Mouse (Mus musculus) neural tube, embryonic 11.5 days (tissue): ENCODE measurements at regions not wholly inside any gene's neighbourhood (a gene's known extent, or its start where the extent isn't known, plus 50 kb on each side); places are given as distances from the start of the nearest gene placed in this dataset.

Experiments used
- ATAC-seq: fragments of 200-750 bp; cut with Nextera tagmentation; 2 replicates; pipeline ENCODE4 v1.8.0; 2017; ENCODE audit warnings: moderate number of reproducible peaks, mild to moderate bottlenecking, moderate TSS enrichment, moderate library complexity; ENCODE audit not compliant: insufficient read depth, low FRiP score, low TSS enrichment
- DNase-seq: peaks from one replicate; pipeline ENCODE4 v3.0.0-alpha.2; 2015; ENCODE audit warnings: low spot score
- H3K27ac ChIP-seq: fragments of 300-500 bp; sonication (generic); 2 replicates; pipeline ENCODE4 v1.5.1; 2014; ENCODE audit warnings: low read depth, mild to moderate bottlenecking, low read length
- H3K27me3 ChIP-seq: fragments of 300-500 bp; sonication (generic); 2 replicates; pipeline ENCODE4 v1.6.1; 2014; ENCODE audit warnings: mild to moderate bottlenecking, low read length, mixed read lengths; ENCODE audit not compliant: control insufficient read depth, insufficient read depth
- H3K36me3 ChIP-seq: fragments of 300-500 bp; sonication (generic); 2 replicates; pipeline ENCODE4 v1.6.1; 2014; ENCODE audit warnings: mild to moderate bottlenecking, low read length, moderate library complexity, mixed read lengths; ENCODE audit not compliant: control insufficient read depth, insufficient read depth
- H3K4me1 ChIP-seq: fragments of 300-500 bp; sonication (generic); 2 replicates; pipeline ENCODE4 v1.6.1; 2014; ENCODE audit warnings: low read length, mixed read lengths; ENCODE audit not compliant: control insufficient read depth, insufficient read depth
- H3K4me2 ChIP-seq: fragments of 300-500 bp; sonication (generic); 2 replicates; pipeline ENCODE4 v1.6.1; 2014; ENCODE audit warnings: low read depth, mild to moderate bottlenecking, moderate library complexity
- H3K4me3 ChIP-seq: fragments of 300-500 bp; sonication (generic); 2 replicates; pipeline ENCODE4 v1.5.1; 2014; ENCODE audit warnings: low read depth, low read length
- H3K9ac ChIP-seq: fragments of 300-500 bp; sonication (generic); 2 replicates; pipeline ENCODE4 v1.6.1; 2014; ENCODE audit warnings: mild to moderate bottlenecking, low read length
- H3K9me3 ChIP-seq: fragments of 300-500 bp; sonication (generic); 2 replicates; pipeline ENCODE4 v1.6.1; 2016; ENCODE audit warnings: low read length; ENCODE audit not compliant: control insufficient read depth
- WGBS: fragments of 180-500 bp; shearing (Covaris S2); extraction: QIAGEN DNeasy Blood & Tissue Kit; methylation state at CpG from one replicate; pipeline ENCODE4 v1.1.7; 2014; 5-methylcytosine and 5-hydroxymethylcytosine counted together

GRCm38 (mm10) chr14:109941162-109941561 is 813.8 kb downstream of the Slitrk6 start:
- Histone ChIP-seq H3K36me3 (no peaks in the 10 kb centered on the region), H3K9ac (no peak overlapping the region), H3K4me3 (no peak overlapping the region), H3K9me3 (no peaks in the 10 kb centered on the region), H3K4me1 (no peaks in the 10 kb centered on the region), H3K27ac (no peak overlapping the region), H3K4me2 (no peak overlapping the region), H3K27me3 (no peaks in the 10 kb centered on the region)
- ATAC-seq (no peak), DNase-seq (no peak)
- 96% methylated on average over 1 of the region's 1 CpGs for WGBS

- WGBS, result 91% methylated on average over 6 of the region's 6 CpGs
- ATAC-seq, result no peak
Observed at GRCm38 (mm10) chr14:109937432-109937831, 817.5 kb downstream of the Slitrk6 start.

GRCm38 (mm10) chr14:109928977-109929376 is 826.0 kb downstream of the Slitrk6 start:
- WGBS, result 91% methylated on average over 7 of the region's 7 CpGs
- no peak for ATAC-seq
- H3K9ac ChIP-seq, result no peak overlapping the region

More at GRCm38 (mm10) chr14:109937432-109937831, 817.5 kb downstream of the Slitrk6 start:
- no peak overlapping the region for H3K27ac ChIP-seq
- no peaks in the 10 kb centered on the region for H3K27me3 ChIP-seq
- no peak overlapping the region for H3K4me2 ChIP-seq
- no peaks in the 10 kb centered on the region for H3K4me1 ChIP-seq
- no peak for DNase-seq
- H3K4me3 ChIP-seq, result no peak overlapping the region
- no peaks in the 10 kb centered on the region for H3K9me3 ChIP-seq
- H3K9ac ChIP-seq, result no peak overlapping the region
- no peaks in the 10 kb centered on the region for H3K36me3 ChIP-seq

GRCm38 (mm10) chr14:109891896-109892165 is 863.1 kb downstream of the Slitrk6 start:
- ATAC-seq (no peak), DNase-seq (no peak)
- Histone ChIP-seq H3K27me3 (no peaks in the 10 kb centered on the region), H3K9me3 (no peaks in the 10 kb centered on the region), H3K4me2 (no peak overlapping the region), H3K36me3 (no peaks in the 10 kb centered on the region), H3K27ac (no peak overlapping the region), H3K4me3 (no peak overlapping the region), H3K9ac (no peak overlapping the region), H3K4me1 (no peaks in the 10 kb centered on the region)
- 92% methylated on average over 2 of the region's 2 CpGs for WGBS

More at GRCm38 (mm10) chr14:109928977-109929376, 826.0 kb downstream of the Slitrk6 start:
- H3K27ac ChIP-seq, result no peak overlapping the region
- DNase-seq, result no peak
- no peak overlapping the region for H3K4me2 ChIP-seq
- H3K9me3 ChIP-seq, result no peaks in the 10 kb centered on the region
- no peaks in the 10 kb centered on the region for H3K4me1 ChIP-seq
- H3K27me3 ChIP-seq, result no peaks in the 10 kb centered on the region
- H3K4me3 ChIP-seq, result no peak overlapping the region
- no peaks in the 10 kb centered on the region for H3K36me3 ChIP-seq

- Histone ChIP-seq H3K4me3 (no peak overlapping the region), H3K4me1 (no peaks in the 10 kb centered on the region), H3K27ac (no peak overlapping the region), H3K9me3 (no peaks in the 10 kb centered on the region), H3K36me3 (no peaks in the 10 kb centered on the region), H3K9ac (no peak overlapping the region), H3K27me3 (no peaks in the 10 kb centered on the region), H3K4me2 (no peak overlapping the region)
- ATAC-seq (peak; percentile 58), DNase-seq (no peak)
- WGBS, result 84% methylated on average over 3 of the region's 3 CpGs
Observed at GRCm38 (mm10) chr14:109891151-109891895, 863.6 kb downstream of the Slitrk6 start.

GRCm38 (mm10) chr14:109876950-109877663 is 877.8 kb downstream of the Slitrk6 start:
- Histone ChIP-seq H3K27ac (no peak overlapping the region), H3K4me3 (no peak overlapping the region), H3K9ac (no peak overlapping the region), H3K36me3 (no peaks in the 10 kb centered on the region), H3K4me1 (no peaks in the 10 kb centered on the region), H3K9me3 (no peaks in the 10 kb centered on the region), H3K27me3 (no peaks in the 10 kb centered on the region), H3K4me2 (no peak overlapping the region)
- DNase-seq, result no peak
- 39% methylated on average over 1 of the region's 1 CpGs for WGBS
- no peak for ATAC-seq

GRCm38 (mm10) chr14:109874230-109874629 is 880.7 kb downstream of the Slitrk6 start:
- H3K9ac ChIP-seq, result no peak overlapping the region
- peak; percentile 43; the same call in 1 of the 2 replicates for ATAC-seq
- DNase-seq, result peak; percentile 60
- no peaks in the 10 kb centered on the region for H3K9me3 ChIP-seq
- no peaks in the 10 kb centered on the region for H3K4me1 ChIP-seq
- no peak overlapping the region for H3K4me2 ChIP-seq
- WGBS, result 12% methylated on average over 1 of the region's 1 CpGs
- no peaks in the 10 kb centered on the region for H3K36me3 ChIP-seq
- no peak overlapping the region for H3K4me3 ChIP-seq
- no peaks in the 10 kb centered on the region for H3K27me3 ChIP-seq
- H3K27ac ChIP-seq, result no peak overlapping the region

- no peak overlapping the region for H3K27ac ChIP-seq
- no peaks in the 10 kb centered on the region for H3K36me3 ChIP-seq
- ATAC-seq (peak; percentile 56), DNase-seq (no peak)
- H3K4me1 ChIP-seq, result no peaks in the 10 kb centered on the region
- no peak overlapping the region for H3K4me3 ChIP-seq
- no peaks in the 10 kb centered on the region for H3K9me3 ChIP-seq
- no peak overlapping the region for H3K4me2 ChIP-seq
- H3K27me3 ChIP-seq, result no peaks in the 10 kb centered on the region
- WGBS, result 52% methylated on average over 6 of the region's 6 CpGs
- no peak overlapping the region for H3K9ac ChIP-seq
Observed at GRCm38 (mm10) chr14:109840354-109841104, 914.4 kb downstream of the Slitrk6 start.
